Mouse (Mus musculus) small intestine, adult 2 months (tissue): ENCODE data around the gene Gh. TPM values are rescaled to one million over a fixed set of nuclear protein-coding genes. Genes with fewer than 3 reads are reported as not detected.

Experiments
- H3K27ac ChIP-seq: fragments of 200-500 bp; 2 replicates; pipeline ENCODE4 v1.5.1; 2012; ENCODE audit warnings: low read depth, low read length, control low read depth, inconsistent platforms; ENCODE audit not compliant: insufficient read depth
- H3K27me3 ChIP-seq: fragments of 200-500 bp; 2 replicates; pipeline ENCODE4 v1.6.1; 2012; ENCODE audit warnings: mild to moderate bottlenecking, moderate library complexity, low read length, inconsistent platforms; ENCODE audit not compliant: control insufficient read depth, insufficient read depth
- H3K36me3 ChIP-seq: fragments of 200-500 bp; 2 replicates; pipeline ENCODE4 v1.6.1; 2012; ENCODE audit warnings: mild to moderate bottlenecking, low read length, control low read depth, inconsistent platforms; ENCODE audit not compliant: control insufficient read depth, insufficient read depth
- H3K4me1 ChIP-seq: fragments of 200-500 bp; 2 replicates; pipeline ENCODE4 v1.6.1; 2012; ENCODE audit warnings: low read length, inconsistent platforms, mixed read lengths; ENCODE audit not compliant: control insufficient read depth, insufficient read depth, insufficient read length
- H3K4me3 ChIP-seq: fragments of 200-500 bp; 2 replicates; pipeline ENCODE4 v1.5.1; 2012; ENCODE audit warnings: low read depth, mild to moderate bottlenecking, control low read depth, inconsistent platforms, low read length, moderate library complexity
- CTCF ChIP-seq: fragments of 200-500 bp; IDR thresholded peaks from 2 replicates; pipeline ENCODE4 v1.5.1; 2012; ENCODE audit warnings: low read depth, mild to moderate bottlenecking, control low read depth, inconsistent platforms, low read length, moderate library complexity, mixed read lengths; ENCODE audit not compliant: insufficient replicate concordance, insufficient read length; ENCODE audit errors: extremely low read depth
- POLR2A ChIP-seq: fragments of 200-500 bp; IDR thresholded peaks from 2 replicates; pipeline ENCODE4 v1.6.1; 2012; ENCODE audit warnings: low read depth, mild to moderate bottlenecking, control low read depth, inconsistent platforms, low read length, moderate library complexity
- WGBS: fragments of 180-500 bp; shearing (Covaris S2); methylation state at CpG from one replicate; pipeline ENCODE4 v1.1.7; 2018; 5-methylcytosine and 5-hydroxymethylcytosine counted together
- polyA plus RNA-seq: library from polyadenylated mRNA; depleted of rRNA; stranded (reverse); fragments of >200 nt; gene quantifications from 2 replicates; pipeline ENCODE4 v1.2.3, GENCODE M21; 2012

Gene Gh
- polyA plus RNA-seq, 1 experiment, result 0.24 TPM

DNA sequence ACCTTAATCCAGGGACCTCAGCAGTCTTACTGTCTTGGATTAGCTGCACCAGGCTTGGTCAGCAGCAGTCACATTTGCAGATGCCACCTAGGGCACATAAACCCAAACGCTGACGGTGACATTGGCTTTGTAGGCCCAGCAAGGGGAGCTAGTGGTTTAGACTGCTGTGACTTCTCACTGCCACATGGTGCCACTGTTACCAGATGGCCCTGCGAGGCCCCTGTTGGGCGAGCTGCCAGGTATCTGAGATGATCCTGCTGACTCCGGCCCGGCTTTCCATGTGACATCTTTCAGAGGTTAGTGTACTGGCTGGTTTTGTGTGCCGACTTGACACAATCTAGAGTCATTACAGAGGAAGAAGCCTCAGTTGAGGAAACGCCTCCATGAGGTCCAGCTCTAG is 12.3 kb downstream of the Gh start:
- no peaks in the 10 kb centered on the region for H3K36me3 ChIP-seq
- no peak overlapping the region for H3K27ac ChIP-seq
- 26% methylated on average over 8 of the region's 8 CpGs for WGBS
- H3K27me3 ChIP-seq, result no peaks in the 10 kb centered on the region
- no peaks in the 10 kb centered on the region for H3K4me1 ChIP-seq
- peak; percentile 16; the same call in 1 of the 2 replicates for TF ChIP-seq CTCF
- no peak for TF ChIP-seq POLR2A
- no peak overlapping the region for H3K4me3 ChIP-seq

DNA sequence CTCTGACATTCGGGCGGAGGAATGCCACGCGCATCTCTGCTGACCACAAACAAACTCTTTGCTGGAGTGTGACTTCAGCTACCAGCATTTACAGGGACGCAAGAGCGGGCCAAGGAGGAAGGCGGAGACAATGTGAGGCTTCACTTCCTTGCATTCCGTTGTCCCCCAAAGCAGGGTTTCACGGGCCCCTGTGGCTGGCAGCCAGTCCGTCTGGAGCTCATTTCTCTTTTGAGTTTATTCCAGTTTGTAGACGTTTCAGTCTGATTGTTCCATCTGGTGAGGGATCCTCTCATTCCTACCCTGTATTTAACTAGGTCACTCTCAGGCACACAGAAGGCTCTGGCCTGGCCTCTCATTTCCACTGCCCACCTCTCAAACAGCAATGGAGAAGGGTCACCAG is 14.7 kb downstream of the Gh start:
- Histone ChIP-seq H3K27ac (no peak overlapping the region), H3K27me3 (no peaks in the 10 kb centered on the region), H3K4me3 (no peak overlapping the region), H3K4me1 (no peaks in the 10 kb centered on the region), H3K36me3 (no peaks in the 10 kb centered on the region)
- WGBS, result 74% methylated on average over 11 of the region's 11 CpGs
- no peak for TF ChIP-seq CTCF
- TF ChIP-seq POLR2A, result no peak

DNA sequence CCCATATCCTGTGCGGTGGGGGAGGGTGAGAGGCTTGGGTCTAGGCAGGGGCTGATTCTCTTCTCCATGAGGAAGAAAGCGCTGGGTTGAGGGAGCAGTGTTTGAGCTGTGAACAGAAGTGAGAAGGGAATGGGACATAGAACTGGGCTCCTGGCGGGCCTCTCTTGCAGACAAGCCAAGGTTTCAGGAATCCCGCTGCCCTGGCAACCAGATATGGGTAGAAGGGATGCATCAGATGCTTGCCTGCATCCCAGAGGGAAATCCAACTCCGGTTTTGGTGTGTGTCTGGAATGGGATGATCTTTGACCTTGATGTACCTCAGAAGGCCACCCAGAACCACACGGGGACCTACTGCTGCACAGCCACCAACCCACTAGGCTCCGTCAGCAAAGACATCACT is 15.5 kb downstream of the Gh start:
- 77% methylated on average over 7 of the region's 7 CpGs for WGBS

DNA sequence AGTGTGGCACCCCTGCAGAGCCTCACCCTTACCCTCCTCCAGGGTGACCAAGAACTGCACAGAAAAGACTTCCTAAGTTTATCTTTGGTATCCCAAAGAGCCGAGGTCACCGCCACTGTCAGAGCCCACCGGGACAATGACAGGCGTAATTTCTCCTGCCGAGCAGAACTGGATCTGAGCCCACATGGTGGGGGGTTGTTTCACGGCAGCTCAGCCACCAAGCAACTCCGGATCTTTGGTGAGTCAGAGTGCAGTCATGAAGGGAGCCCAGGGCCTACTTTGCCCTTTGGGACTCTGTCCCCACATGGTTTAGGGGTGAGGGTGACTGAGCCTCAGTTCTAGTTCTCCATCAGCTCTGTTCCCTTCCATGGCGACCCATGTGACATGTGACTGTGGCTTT is 17.5 kb downstream of the Gh start:
- WGBS, result 69% methylated on average over 8 of the region's 8 CpGs
- Histone ChIP-seq H3K4me3 (no peak overlapping the region), H3K27me3 (no peaks in the 10 kb centered on the region), H3K4me1 (no peaks in the 10 kb centered on the region), H3K36me3 (no peaks in the 10 kb centered on the region), H3K27ac (no peak overlapping the region)
- TF ChIP-seq CTCF, result no peak
- no peak for TF ChIP-seq POLR2A

More for the DNA sequence above, 15.5 kb downstream of the Gh start:
- Histone ChIP-seq H3K27ac (no peak overlapping the region), H3K27me3 (no peaks in the 10 kb centered on the region), H3K36me3 (no peaks in the 10 kb centered on the region), H3K4me1 (no peaks in the 10 kb centered on the region), H3K4me3 (no peak overlapping the region)
- TF ChIP-seq POLR2A (no peak), CTCF (no peak)

DNA sequence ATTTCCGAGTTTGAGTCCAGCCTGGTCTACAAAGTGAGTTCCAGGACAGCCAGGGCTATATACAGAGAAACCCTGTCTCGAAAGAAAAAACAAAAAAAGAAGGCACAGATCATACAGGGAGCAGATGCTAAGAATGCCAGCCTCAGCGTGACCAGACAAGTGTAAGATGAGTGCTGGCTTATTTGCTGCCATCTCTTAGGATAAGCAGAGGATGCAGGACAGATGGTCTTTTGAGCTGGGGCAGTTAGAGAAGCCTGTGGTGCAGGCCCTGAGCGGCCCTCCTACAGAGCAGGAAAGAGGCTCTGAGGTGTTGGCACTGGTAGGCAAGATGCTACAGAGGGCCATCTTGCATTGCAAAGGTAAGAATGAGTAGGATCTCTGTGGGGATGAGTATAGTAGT is 18.3 kb downstream of the Gh start:
- WGBS, result 83% methylated on average over 4 of the region's 4 CpGs
- no peak overlapping the region for H3K4me3 ChIP-seq

DNA sequence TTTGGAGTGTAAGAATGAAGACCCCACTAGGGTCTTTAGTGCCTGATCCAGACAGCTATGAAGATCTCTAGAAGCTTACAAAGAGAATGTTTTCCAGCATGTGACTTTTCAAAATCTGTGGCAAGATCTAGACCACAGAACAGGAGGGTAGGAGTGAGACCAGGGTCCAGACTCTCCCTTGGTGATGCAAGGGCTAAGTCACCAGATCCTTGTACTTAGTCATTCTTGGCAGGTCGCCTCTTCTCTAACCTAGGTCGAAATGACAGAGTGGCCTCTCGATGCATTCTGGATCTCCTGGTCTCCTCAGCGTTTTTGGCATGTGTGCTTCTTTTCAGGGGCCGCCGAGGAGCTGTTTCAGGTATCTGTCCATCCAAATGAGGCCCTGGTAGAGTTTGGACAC is 19.2 kb downstream of the Gh start:
- H3K4me3 ChIP-seq, result no peak overlapping the region
- no peaks in the 10 kb centered on the region for H3K27me3 ChIP-seq
- no peak for TF ChIP-seq POLR2A
- TF ChIP-seq CTCF, result no peak
- WGBS, result 78% methylated on average over 6 of the region's 6 CpGs
- no peak overlapping the region for H3K27ac ChIP-seq
- no peaks in the 10 kb centered on the region for H3K36me3 ChIP-seq
- H3K4me1 ChIP-seq, result no peaks in the 10 kb centered on the region

More for the DNA sequence above, 18.3 kb downstream of the Gh start:
- Histone ChIP-seq H3K27ac (no peak overlapping the region), H3K36me3 (no peaks in the 10 kb centered on the region), H3K27me3 (no peaks in the 10 kb centered on the region), H3K4me1 (no peaks in the 10 kb centered on the region)
- TF ChIP-seq CTCF (no peak), POLR2A (no peak)

DNA sequence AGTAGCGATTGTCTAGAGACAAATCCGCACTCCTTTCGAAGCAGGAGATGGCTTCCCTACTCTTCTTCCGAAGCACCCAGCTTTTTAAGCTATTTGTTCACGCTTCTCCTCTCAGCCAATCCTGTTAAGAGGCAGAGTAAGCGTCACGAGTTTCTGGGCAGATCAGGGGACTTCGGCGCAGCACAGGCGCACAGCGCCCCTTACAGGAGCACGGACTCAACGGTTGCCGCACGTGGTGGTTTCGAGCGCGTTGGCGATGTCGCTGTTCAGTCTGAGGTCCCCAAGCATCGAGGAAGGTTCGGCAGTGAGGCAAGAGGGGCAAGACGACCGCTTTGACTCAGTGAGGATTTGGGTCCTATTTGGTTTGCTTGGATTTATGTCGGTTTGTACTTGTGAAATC is 25.2 kb downstream of the Gh start, which contains the start of gene Tcam1:
TSS of gene Tcam1 (plus strand) at position 219 of the 400 bp plus-strand sequence.
- Histone ChIP-seq H3K27ac (no peak within 1 kb of the TSS), H3K4me3 (no peak within 1 kb of the TSS; the same call in 1 of the 2 replicates), H3K27me3 (no peaks in the 10 kb centered on the region), H3K36me3 (no peaks in the 10 kb centered on the region), H3K4me1 (peaks cover 13% of the 10 kb centered on the region)
- TF ChIP-seq POLR2A, result no peak
- TF ChIP-seq CTCF, result peak; percentile 88
- 3% methylated on average over 25 of the region's 25 CpGs for WGBS

DNA sequence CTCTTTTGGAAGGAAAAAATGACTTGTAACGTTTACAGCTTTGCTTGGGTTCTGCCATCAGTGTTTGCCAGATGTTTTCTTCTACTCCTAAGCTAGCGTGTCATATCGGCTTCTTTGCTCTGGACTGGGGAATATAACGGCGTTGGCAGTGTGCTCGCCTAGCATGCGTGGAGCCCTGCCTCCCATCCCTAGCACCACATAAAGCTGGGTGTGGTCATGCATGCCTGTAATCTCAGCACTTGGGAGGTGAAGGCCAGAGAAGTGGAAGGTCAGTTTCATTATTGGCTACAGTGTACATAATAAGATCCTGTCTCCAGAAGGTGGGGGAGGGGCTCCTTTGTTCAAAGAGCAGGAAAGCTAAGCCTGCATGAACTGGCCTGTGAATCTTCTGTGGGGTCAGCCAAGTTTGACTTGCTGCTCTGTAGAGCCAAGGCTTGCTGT is 26.7 kb downstream of the Gh start:
- no peak overlapping the region for H3K27ac ChIP-seq

More for the DNA sequence above, 26.7 kb downstream of the Gh start:
- peaks cover 21% of the 10 kb centered on the region for H3K4me1 ChIP-seq
- no peak overlapping the region for H3K4me3 ChIP-seq
- 52% methylated on average over 7 of the region's 7 CpGs for WGBS
- no peaks in the 10 kb centered on the region for H3K36me3 ChIP-seq
- H3K27me3 ChIP-seq, result no peaks in the 10 kb centered on the region
- TF ChIP-seq POLR2A (no peak), CTCF (no peak)
